Mouse (Mus musculus) kidney, embryonic 15.5 days (tissue): ENCODE measurements around the gene Pla2g1b. TPM values are rescaled to one million over a fixed set of nuclear protein-coding genes. Genes with fewer than 3 reads are reported as not detected.
A peak's percentile ranks its signal among the peaks of the same experiment; 100 is the strongest.
"Not testable (repeated sequence)": the region's sequence is repeated elsewhere in the genome, so short reads cannot be mapped to it uniquely, and the experiment has no call there.

Experiments
- ATAC-seq: fragments of 200-750 bp; cut with Nextera tagmentation; replicated peaks from 2 replicates; pipeline ENCODE4 v1.8.0; 2017; ENCODE audit warnings: moderate TSS enrichment; ENCODE audit not compliant: low FRiP score
- H3K27ac ChIP-seq: fragments of 300-500 bp; sonication (generic); 2 replicates; pipeline ENCODE4 v1.5.1; 2015; ENCODE audit warnings: mild to moderate bottlenecking, inconsistent platforms
- H3K27me3 ChIP-seq: fragments of 300-500 bp; sonication (generic); 2 replicates; pipeline ENCODE4 v1.6.1; 2015; ENCODE audit warnings: inconsistent platforms
- H3K36me3 ChIP-seq: fragments of 300-500 bp; sonication (generic); 2 replicates; pipeline ENCODE4 v1.6.1; 2015; ENCODE audit warnings: inconsistent platforms
- H3K4me1 ChIP-seq: fragments of 300-500 bp; sonication (generic); 2 replicates; pipeline ENCODE4 v1.6.1; 2015; ENCODE audit warnings: inconsistent platforms
- H3K4me2 ChIP-seq: fragments of 300-500 bp; sonication (generic); 2 replicates; pipeline ENCODE4 v1.6.1; 2015; ENCODE audit warnings: moderate library complexity, mild to moderate bottlenecking, inconsistent platforms
- H3K4me3 ChIP-seq: fragments of 300-500 bp; sonication (generic); replicated peaks from 2 replicates; pipeline ENCODE4 v1.5.1; 2015; ENCODE audit warnings: mild to moderate bottlenecking, inconsistent platforms
- H3K9ac ChIP-seq: fragments of 300-500 bp; sonication (generic); 2 replicates; pipeline ENCODE4 v1.6.1; 2015; ENCODE audit warnings: mild to moderate bottlenecking, inconsistent platforms
- H3K9me3 ChIP-seq: fragments of 300-500 bp; sonication (generic); replicated peaks from 2 replicates; pipeline ENCODE4 v1.6.1; 2016; ENCODE audit warnings: inconsistent platforms
- WGBS: fragments of 180-500 bp; shearing (Covaris S2); methylation state at CpG from one replicate; pipeline ENCODE4 v1.1.7; 2015; ENCODE audit warnings: mixed read lengths; 5-methylcytosine and 5-hydroxymethylcytosine counted together
- polyA plus RNA-seq: library from polyadenylated mRNA; unstranded; fragments of >200 nt; fragmentation: Nextera tagmentation; extraction: Ambion mirVana; gene quantifications from 2 replicates; pipeline ENCODE4 v1.2.1, GENCODE M21; 2015

The Pla2g1b gene
- polyA plus RNA-seq, 1 experiment from 2014 or later: 0.61 TPM

- Histone ChIP-seq H3K27me3 (no peaks in the 10 kb centered on the region), H3K9me3 (no peaks in the 10 kb centered on the region), H3K27ac (no peak overlapping the region), H3K36me3 (peaks cover 13% of the 10 kb centered on the region), H3K4me3 (no peak overlapping the region), H3K4me1 (peaks cover 77% of the 10 kb centered on the region), H3K9ac (no peak overlapping the region), H3K4me2 (no peak overlapping the region)
- WGBS: 91% methylated on average over 7 of the region's 7 CpGs
- no peak for ATAC-seq
Measured at GRCm38 (mm10) chr5:115512375-115512774, 46.3 kb downstream of the Pla2g1b start.

DNA sequence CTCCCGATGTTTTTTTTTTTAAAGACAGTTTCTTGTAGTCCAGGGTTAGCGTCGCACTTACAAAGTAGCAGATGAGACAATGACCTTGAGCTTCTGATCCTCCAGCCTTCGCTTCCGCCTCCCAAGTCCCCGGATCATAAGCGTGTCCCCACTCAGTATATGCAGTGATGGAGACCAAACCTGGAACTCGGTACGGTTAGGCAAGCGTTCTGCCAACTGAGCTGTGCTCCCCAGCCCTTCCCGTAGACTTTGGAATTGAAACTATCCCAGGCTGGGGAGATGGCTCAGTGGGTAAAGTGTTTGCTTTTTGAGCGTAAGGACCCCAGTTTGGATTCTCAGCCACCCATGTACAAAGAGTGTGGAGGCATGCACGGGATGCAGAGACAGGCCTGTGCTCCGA lies 47.2 kb downstream of the Pla2g1b start:
- peaks cover 13% of the 10 kb centered on the region for H3K36me3 ChIP-seq
- no peak overlapping the region for H3K27ac ChIP-seq
- no peak for ATAC-seq
- H3K4me1 ChIP-seq: peaks cover 68% of the 10 kb centered on the region
- H3K9me3 ChIP-seq: no peaks in the 10 kb centered on the region
- H3K27me3 ChIP-seq: no peaks in the 10 kb centered on the region
- H3K4me2 ChIP-seq: no peak overlapping the region
- 96% methylated on average over 14 of the region's 14 CpGs for WGBS
- no peak overlapping the region for H3K9ac ChIP-seq
- H3K4me3 ChIP-seq: no peak overlapping the region

DNA sequence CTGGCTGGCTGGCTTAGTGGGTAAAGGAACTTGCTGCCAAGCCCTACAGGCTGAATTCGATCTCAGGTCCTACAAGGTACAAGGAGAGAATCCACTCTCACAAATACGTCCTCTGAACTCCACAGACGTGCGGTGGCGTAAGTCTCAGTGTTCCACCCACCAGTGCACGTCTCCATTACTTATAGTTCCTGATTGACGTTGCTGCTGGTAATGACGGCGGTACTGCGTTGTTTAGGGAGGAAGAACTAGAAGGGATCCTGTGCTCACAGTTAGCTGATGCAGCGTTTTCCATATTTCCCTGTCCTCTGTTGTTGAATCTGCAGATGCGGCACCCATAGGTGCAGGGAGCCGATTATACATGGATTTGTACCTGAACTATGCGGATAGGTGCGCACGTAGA lies 47.7 kb downstream of the Pla2g1b start:
- H3K4me2 ChIP-seq: no peak overlapping the region
- H3K9me3 ChIP-seq: no peaks in the 10 kb centered on the region
- H3K4me1 ChIP-seq: peaks cover 64% of the 10 kb centered on the region
- no peak overlapping the region for H3K9ac ChIP-seq
- no peaks in the 10 kb centered on the region for H3K27me3 ChIP-seq
- no peak overlapping the region for H3K4me3 ChIP-seq
- 93% methylated on average over 16 of the region's 16 CpGs for WGBS
- peaks cover 13% of the 10 kb centered on the region for H3K36me3 ChIP-seq
- H3K27ac ChIP-seq: peak overlapping the region; percentile 90
- no peak for ATAC-seq

GRCm38 (mm10) chr5:115514346-115514745 lies 48.3 kb downstream of the Pla2g1b start:
- no peak for ATAC-seq

DNA sequence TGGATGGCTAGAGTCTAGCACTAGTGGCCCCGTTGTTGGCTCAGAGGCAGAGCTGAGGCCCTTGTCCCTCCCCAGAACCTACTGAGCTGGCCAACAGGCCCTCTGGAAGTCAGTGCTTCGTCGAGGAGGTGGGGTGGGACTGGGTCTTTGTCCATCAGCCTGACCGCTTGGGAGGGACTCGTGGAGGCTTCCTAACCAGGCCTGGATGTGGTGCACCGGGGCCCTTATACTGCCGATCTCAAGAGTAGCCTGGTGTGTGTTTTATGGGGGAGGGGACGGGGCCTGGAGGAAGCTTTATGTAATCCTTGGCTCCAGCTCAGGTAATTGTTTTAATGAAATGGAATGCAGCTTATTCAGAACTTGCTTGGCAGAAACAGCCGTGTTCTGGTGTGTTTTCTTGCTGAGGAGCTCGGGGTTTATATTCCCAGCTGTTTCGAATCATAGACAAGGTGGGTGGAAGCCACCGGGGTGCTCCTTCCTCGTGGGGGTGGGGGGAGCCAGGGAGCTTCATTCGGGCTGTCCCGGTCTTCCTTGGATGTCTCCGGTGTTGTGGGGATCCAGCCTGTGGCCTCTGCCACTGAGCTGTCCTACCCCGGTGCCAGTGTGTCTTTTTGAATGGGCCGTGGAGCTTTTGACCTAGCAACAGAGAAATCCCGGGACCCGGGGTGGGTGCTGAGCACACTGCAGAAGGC lies 49.0 kb downstream of the Pla2g1b start:
- H3K4me2 ChIP-seq: peak overlapping the region; percentile 43
- no peaks in the 10 kb centered on the region for H3K9me3 ChIP-seq
- peaks cover 52% of the 10 kb centered on the region for H3K4me1 ChIP-seq
- no peak overlapping the region for H3K9ac ChIP-seq
- no peaks in the 10 kb centered on the region for H3K27me3 ChIP-seq
- 0 out of 2 replicates have a peak overlapping the region, but pooled peaks have one; percentile 6 for H3K4me3 ChIP-seq
- peak; percentile 52 for ATAC-seq
- H3K36me3 ChIP-seq: peaks cover 13% of the 10 kb centered on the region
- H3K27ac ChIP-seq: peak overlapping the region; percentile 90
- WGBS: 36% methylated on average over 20 of the region's 20 CpGs

More at GRCm38 (mm10) chr5:115514346-115514745, 48.3 kb downstream of the Pla2g1b start:
- Histone ChIP-seq H3K9ac (no peak overlapping the region), H3K4me3 (no peak overlapping the region), H3K4me2 (peak overlapping the region; percentile 33; the same call in 1 of the 2 replicates), H3K27ac (peak overlapping the region; percentile 90), H3K4me1 (peaks cover 57% of the 10 kb centered on the region), H3K9me3 (no peaks in the 10 kb centered on the region), H3K36me3 (peaks cover 13% of the 10 kb centered on the region), H3K27me3 (no peaks in the 10 kb centered on the region)
- 64% methylated on average over 6 of the region's 6 CpGs for WGBS

GRCm38 (mm10) chr5:115516081-115516907 lies 50.2 kb downstream of the Pla2g1b start:
- Histone ChIP-seq H3K9ac (no peak overlapping the region), H3K9me3 (no peaks in the 10 kb centered on the region), H3K4me2 (peak overlapping the region; percentile 43; the same call in 1 of the 2 replicates), H3K36me3 (peaks cover 15% of the 10 kb centered on the region), H3K4me1 (peaks cover 57% of the 10 kb centered on the region), H3K27me3 (no peaks in the 10 kb centered on the region), H3K4me3 (0 out of 2 replicates have a peak overlapping the region, but pooled peaks have one; percentile 1), H3K27ac (peak overlapping the region; percentile 90)
- ATAC-seq: no peak
- WGBS: 66% methylated on average over 32 of the region's 32 CpGs

DNA sequence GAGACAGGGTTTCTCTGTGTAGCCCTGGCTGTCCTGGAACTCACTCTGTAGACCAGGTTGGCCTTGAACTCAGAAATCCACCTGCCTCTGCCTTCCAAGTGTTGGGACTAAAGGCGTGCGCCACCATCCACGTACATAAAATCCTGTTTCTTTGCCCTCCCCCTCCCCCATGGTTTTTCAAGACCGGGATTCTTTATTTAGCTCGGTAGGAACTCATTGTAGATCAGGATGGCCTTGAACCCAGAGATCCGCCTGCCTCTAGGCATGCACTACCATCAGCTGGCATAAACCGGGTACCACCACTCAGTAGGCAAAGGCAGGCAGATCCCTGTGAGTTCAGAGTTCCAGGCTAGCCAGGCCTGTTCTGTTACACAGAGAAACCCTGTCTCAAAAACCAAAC lies 50.8 kb downstream of the Pla2g1b start:
- peak overlapping the region; percentile 90 for H3K27ac ChIP-seq
- peaks cover 59% of the 10 kb centered on the region for H3K4me1 ChIP-seq
- H3K9me3 ChIP-seq: no peaks in the 10 kb centered on the region
- H3K4me2 ChIP-seq: no peak overlapping the region
- WGBS: 88% methylated on average over 7 of the region's 7 CpGs
- H3K27me3 ChIP-seq: no peaks in the 10 kb centered on the region
- no peak overlapping the region for H3K9ac ChIP-seq
- ATAC-seq: no peak
- H3K4me3 ChIP-seq: no peak overlapping the region
- H3K36me3 ChIP-seq: peaks cover 15% of the 10 kb centered on the region

- no peak for ATAC-seq
- peaks cover 62% of the 10 kb centered on the region for H3K4me1 ChIP-seq
- no peak overlapping the region for H3K4me3 ChIP-seq
- no peaks in the 10 kb centered on the region for H3K27me3 ChIP-seq
- peak overlapping the region; percentile 90 for H3K27ac ChIP-seq
- H3K36me3 ChIP-seq: peaks cover 15% of the 10 kb centered on the region
- no peak overlapping the region for H3K4me2 ChIP-seq
- no peak overlapping the region for H3K9ac ChIP-seq
- no peaks in the 10 kb centered on the region for H3K9me3 ChIP-seq
- WGBS: 85% methylated on average over 9 of the region's 9 CpGs
Measured at GRCm38 (mm10) chr5:115517501-115517900, 51.4 kb downstream of the Pla2g1b start.

- WGBS: 95% methylated on average over 8 of the region's 8 CpGs
- not testable (repeated sequence) for H3K4me3 ChIP-seq, H3K9me3 ChIP-seq, H3K9ac ChIP-seq, ATAC-seq, H3K27me3 ChIP-seq, H3K4me2 ChIP-seq, H3K27ac ChIP-seq
- H3K36me3 ChIP-seq: peaks cover 11% of the 10 kb centered on the region; the same call in 1 of the 2 replicates
- H3K4me1 ChIP-seq: peaks cover 69% of the 10 kb centered on the region
Measured at GRCm38 (mm10) chr5:115518214-115518613, 52.2 kb downstream of the Pla2g1b start.

DNA sequence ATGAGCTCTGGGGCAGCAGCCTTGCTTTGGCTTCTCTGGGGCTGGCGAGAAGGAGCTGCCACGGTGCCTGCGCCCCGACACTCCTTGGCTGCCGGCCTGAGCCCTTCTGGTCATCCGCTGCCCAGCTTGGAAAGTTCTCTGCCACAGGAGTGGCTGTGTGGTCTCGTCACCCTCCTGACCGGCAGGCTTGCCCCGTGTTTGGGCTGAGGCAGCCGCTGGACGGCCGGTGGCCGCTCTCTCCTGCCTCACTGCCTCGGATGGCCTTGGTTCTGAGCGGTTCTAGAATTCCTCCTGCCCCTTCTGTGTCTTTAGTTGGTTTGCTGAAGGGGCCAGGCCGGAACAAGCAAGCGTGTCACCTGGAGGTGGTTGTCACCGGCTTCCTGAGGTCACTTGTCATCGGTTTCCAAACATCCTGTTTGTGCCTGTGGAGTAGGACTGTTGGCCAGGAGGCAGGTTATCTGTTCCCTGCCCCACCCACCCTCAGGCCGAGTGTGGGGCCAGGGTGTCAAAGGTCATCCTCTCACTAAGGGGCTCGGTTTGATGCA lies 54.3 kb downstream of the Pla2g1b start:
- 0 out of 2 replicates have a peak overlapping the region, but pooled peaks have one; percentile 5 for H3K4me3 ChIP-seq
- H3K9me3 ChIP-seq: no peaks in the 10 kb centered on the region
- H3K27me3 ChIP-seq: no peaks in the 10 kb centered on the region
- H3K4me1 ChIP-seq: peaks cover 69% of the 10 kb centered on the region
- peaks cover 7% of the 10 kb centered on the region; the same call in 1 of the 2 replicates for H3K36me3 ChIP-seq
- 49% methylated on average over 21 of the region's 21 CpGs for WGBS
- H3K4me2 ChIP-seq: peak overlapping the region; percentile 27
- no peak overlapping the region for H3K9ac ChIP-seq
- peak overlapping the region; percentile 89 for H3K27ac ChIP-seq
- ATAC-seq: no peak

DNA sequence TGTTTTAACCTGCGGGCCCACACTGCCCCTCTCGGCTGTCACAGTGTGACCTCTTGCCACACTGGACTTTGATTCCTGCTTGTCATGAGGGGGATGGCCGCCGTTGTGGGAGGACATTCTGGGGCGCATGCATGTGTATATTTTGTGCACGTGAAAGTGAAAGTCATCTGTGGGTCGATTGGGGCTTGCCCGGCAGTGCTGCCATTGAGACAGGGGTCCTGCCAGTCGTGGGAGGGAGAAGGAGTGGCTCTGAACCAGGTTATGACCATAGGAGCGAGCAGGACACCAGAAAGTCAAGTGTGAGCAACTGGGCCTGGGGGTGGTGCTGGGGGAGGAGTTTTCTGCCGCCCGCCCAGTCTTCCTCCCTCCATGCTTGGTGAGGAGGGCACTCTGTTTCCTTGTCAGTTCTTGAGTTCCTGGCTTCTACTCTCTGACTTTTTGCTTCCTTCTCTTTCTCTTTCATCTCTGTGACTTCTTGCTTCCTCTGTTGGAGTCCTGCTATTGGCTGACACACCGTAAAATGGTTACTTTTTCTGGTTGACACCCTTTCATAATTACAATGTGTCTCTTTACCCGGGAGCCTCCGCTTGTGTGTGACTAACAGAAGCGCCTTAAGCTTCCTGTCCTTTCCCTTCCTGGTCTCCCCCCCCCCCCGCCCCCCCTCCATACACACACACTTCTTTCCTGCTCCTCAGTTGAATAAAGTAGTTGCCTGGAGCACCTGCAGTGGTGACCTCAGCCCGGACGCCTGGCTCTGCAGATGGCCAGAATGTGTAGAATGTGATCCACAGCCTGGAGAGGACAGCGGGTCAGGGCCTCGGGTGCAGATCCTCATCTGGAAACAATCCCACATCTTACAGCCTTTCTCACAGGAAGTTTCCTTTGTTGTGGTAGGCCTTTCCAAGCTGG lies 55.7 kb downstream of the Pla2g1b start:
- no peak for ATAC-seq
- Histone ChIP-seq H3K27me3 (no peaks in the 10 kb centered on the region), H3K4me3 (no peak overlapping the region; the same call in 1 of the 2 replicates), H3K27ac (peak overlapping the region; percentile 89), H3K4me2 (peak overlapping the region; percentile 30; the same call in 1 of the 2 replicates), H3K4me1 (peaks cover 72% of the 10 kb centered on the region), H3K9ac (no peak overlapping the region), H3K9me3 (no peaks in the 10 kb centered on the region), H3K36me3 (0 out of 2 replicates have a peak, but pooled peaks cover 4% of the 10 kb centered on the region)
- WGBS: 43% methylated on average over 21 of the region's 21 CpGs
